Mouse (Mus musculus): ENCODE measurements around the gene Rnls. TPM values are rescaled to one million over a fixed set of nuclear protein-coding genes. Genes with fewer than 3 reads are reported as not detected.
A peak's percentile ranks its signal among the peaks of the same experiment; 100 is the strongest.

Rnls gene
- total and polyA plus RNA-seq, 3 experiments = 1.7 to 3.7 (median 2.8) TPM

- Histone ChIP-seq H3K36me3 (replicated peaks in 1 of 2; ENCODE audit: control insufficient read depth in 1 of 2, insufficient read depth in 1 of 2, low read length in 1 of 2) (no peaks in the 10 kb centered on the region), H3K79me2 (replicated peaks; ENCODE audit: control insufficient read depth, extremely low read depth, insufficient read depth, poor library complexity, severe bottlenecking) (no peaks in the 10 kb centered on the region), H3K4me3 (replicated peaks in 1 of 3; ENCODE audit: low read depth in 2 of 3, low read length in 2 of 3, poor library complexity in 1 of 3) (no peak overlapping the region), H3K4me1 (ENCODE audit: control insufficient read depth in 1 of 2, insufficient read depth in 2 of 2) (peaks cover 22 to 52% of the 10 kb centered on the region in 2 experiments), H3K4me2 (ENCODE audit: insufficient read depth, low read depth, poor library complexity, severe bottlenecking) (no peak overlapping the region), H3K9me3 (replicated peaks; ENCODE audit: low read length) (no peaks in the 10 kb centered on the region), H3K9ac (ENCODE audit: insufficient read depth, low read depth) (no peak overlapping the region), H3K27me3 (replicated peaks) (no peaks in the 10 kb centered on the region), H3K27ac (ENCODE audit: insufficient read depth, low read depth) (no peak overlapping the region)
- no peak for DNase-seq (ENCODE audit: extremely low read depth)
- in situ Hi-C loops (cut with MboI; ENCODE audit: low pct_ligation_motif_present, low pct_unique_long_range_greater_than_20kb, low sequenced_read_pairs) (loop anchor here (5.0 to 25.0 kb wide), 4 partner anchors 108 to 513 kb away; no protein-coding TSS in a partner anchor), dilution Hi-C loops (cut with MboI; ENCODE audit: extremely low pct_ligation_motif_present, extremely low pct_unique_long_range_greater_than_20kb, low sequenced_read_pairs) (no loop called here)
- TF ChIP-seq ZNF384 (IDR thresholded peaks at IDR 0.05; ENCODE audit: low read depth, low read length) (no peak), MAZ (IDR thresholded peaks at IDR 0.05; ENCODE audit: low read depth, low read length) (no peak), RAD21 (IDR thresholded peaks at IDR 0.05; ENCODE audit: low read depth, low read length) (no peak), MEF2A (IDR thresholded peaks at IDR 0.05; ENCODE audit: borderline replicate concordance, low read depth, low read length) (no peak), SIN3A (IDR thresholded peaks at IDR 0.05; ENCODE audit: low read length) (no peak), IRF4 (IDR thresholded peaks at IDR 0.05; ENCODE audit: low read depth, low read length) (no peak), ELF1 (IDR thresholded peaks at IDR 0.05; ENCODE audit: low read depth, low read length) (no peak), E2F4 (IDR thresholded peaks at IDR 0.05; ENCODE audit: insufficient replicate concordance, low read depth, low read length) (no peak), RCOR1 (conservative IDR thresholded peaks at IDR 0.05; ENCODE audit: low read depth, low read length) (no peak), KAT2A (IDR thresholded peaks at IDR 0.05; ENCODE audit: insufficient replicate concordance, low read length) (no peak), CHD2 (IDR thresholded peaks at IDR 0.05; ENCODE audit: low read length) (no peak), MAX (IDR thresholded peaks at IDR 0.05; ENCODE audit: low read length) (no peak), ZC3H11A (IDR thresholded peaks at IDR 0.05; ENCODE audit: low read depth, low read length) (no peak), USF2 (conservative IDR thresholded peaks at IDR 0.05; ENCODE audit: low read depth, low read length) (no peak), NELFE (IDR thresholded peaks at IDR 0.05; ENCODE audit: low read depth, low read length) (no peak)
These were observed 167.1 kb downstream of the Rnls start for GRCm38 (mm10) chr19:33225002-33225376.

GRCm38 (mm10) chr19:33224181-33225001 is 167.7 kb downstream of the Rnls start:
- H3K9ac ChIP-seq (ENCODE audit: insufficient read depth, low read depth) = 0 out of 2 replicates have a peak overlapping the region, but pooled peaks have one; percentile 21
- H3K36me3 ChIP-seq (replicated peaks in 1 of 2; ENCODE audit: control insufficient read depth in 1 of 2, insufficient read depth in 1 of 2, low read length in 1 of 2) = no peaks in the 10 kb centered on the region
- in situ Hi-C loops (cut with MboI; ENCODE audit: low pct_ligation_motif_present, low pct_unique_long_range_greater_than_20kb, low sequenced_read_pairs) (loop anchor here (5.0 to 25.0 kb wide), 4 partner anchors 107 to 512 kb away; no protein-coding TSS in a partner anchor), dilution Hi-C loops (cut with MboI; ENCODE audit: extremely low pct_ligation_motif_present, extremely low pct_unique_long_range_greater_than_20kb, low sequenced_read_pairs) (no loop called here)
- TF ChIP-seq TBP (conservative IDR thresholded peaks at IDR 0.05; ENCODE audit: low read depth, low read length) = no peak; the same call in 1 of the 2 replicates
- no peak for TF ChIP-seq RCOR1 (conservative IDR thresholded peaks at IDR 0.05; ENCODE audit: low read depth, low read length)
- TF ChIP-seq MAX (IDR thresholded peaks at IDR 0.05; ENCODE audit: low read length) = no peak
- no peak for TF ChIP-seq ZNF384 (IDR thresholded peaks at IDR 0.05; ENCODE audit: low read depth, low read length)
- TF ChIP-seq CTCF (conservative IDR thresholded peaks at IDR 0.05 in 1 of 2, IDR thresholded peaks at IDR 0.05 in 1 of 2; ENCODE audit: low read depth in 2 of 2, low read length in 2 of 2) = no peak
- no peak for TF ChIP-seq ZKSCAN1 (IDR thresholded peaks at IDR 0.05; ENCODE audit: borderline replicate concordance, low read depth, low read length)
- no peak for TF ChIP-seq POLR2A (IDR thresholded peaks at IDR 0.05; ENCODE audit: low read depth, low read length)
- TF ChIP-seq SMC3 (IDR thresholded peaks at IDR 0.05; ENCODE audit: low read depth, low read length) = no peak
- no peak for TF ChIP-seq HCFC1 (IDR thresholded peaks at IDR 0.05; ENCODE audit: low read depth, low read length)
- TF ChIP-seq ETS1 (conservative IDR thresholded peaks at IDR 0.05; ENCODE audit: low read depth, low read length) = no peak
- no peak for TF ChIP-seq USF2 (conservative IDR thresholded peaks at IDR 0.05; ENCODE audit: low read depth, low read length)
- no peak for TF ChIP-seq TCF12 (IDR thresholded peaks at IDR 0.05; ENCODE audit: low read depth, low read length)
- no peaks in the 10 kb centered on the region for H3K27me3 ChIP-seq (replicated peaks)
- H3K27ac ChIP-seq (ENCODE audit: insufficient read depth, low read depth) = no peak overlapping the region
- H3K4me3 ChIP-seq (replicated peaks in 1 of 3; ENCODE audit: low read depth in 2 of 3, low read length in 2 of 3, poor library complexity in 1 of 3) = no peak overlapping the region
- peaks cover 22 to 52% of the 10 kb centered on the region in 2 experiments for H3K4me1 ChIP-seq (ENCODE audit: control insufficient read depth in 1 of 2, insufficient read depth in 2 of 2)
- DNase-seq (ENCODE audit: extremely low read depth) = no peak
- H3K9me3 ChIP-seq (replicated peaks; ENCODE audit: low read length) = no peaks in the 10 kb centered on the region
- H3K4me2 ChIP-seq (ENCODE audit: insufficient read depth, low read depth, poor library complexity, severe bottlenecking) = peak overlapping the region; percentile 11; the same call in 1 of the 2 replicates
- no peaks in the 10 kb centered on the region for H3K79me2 ChIP-seq (replicated peaks; ENCODE audit: control insufficient read depth, extremely low read depth, insufficient read depth, poor library complexity, severe bottlenecking)

Data from CH12.LX (cell line).